Mouse (Mus musculus): Measurements from ENCODE around the gene Capn5.

Gene Capn5

GRCm38 (mm10) chr7:98176322-98177070 lies 1.6 kb downstream of the Capn5 start:
- in situ Hi-C loops (cut with MseI, MboI), result no loop called here

GRCm38 (mm10) chr7:98174883-98175755 lies 3.0 kb downstream of the Capn5 start:
- in situ Hi-C loops (cut with MseI, MboI), result no loop called here

GRCm38 (mm10) chr7:98173408-98173807 lies 4.7 kb downstream of the Capn5 start:
- in situ Hi-C loops (cut with MseI, MboI), result no loop called here

GRCm38 (mm10) chr7:98172661-98173060 lies 5.4 kb downstream of the Capn5 start:
- in situ Hi-C loops (cut with MseI, MboI), result no loop called here

- in situ Hi-C loops (cut with MseI, MboI), result no loop called here
These were observed 6.7 kb downstream of the Capn5 start for GRCm38 (mm10) chr7:98171141-98172073.

- in situ Hi-C loops (cut with MseI, MboI), result no loop called here
These were observed 13.0 kb downstream of the Capn5 start for GRCm38 (mm10) chr7:98164999-98165528.

- in situ Hi-C loops (cut with MseI, MboI), result no loop called here
These were observed 13.6 kb downstream of the Capn5 start for GRCm38 (mm10) chr7:98164382-98164998.

- in situ Hi-C loops (cut with MseI, MboI), result no loop called here
These were observed 14.4 kb downstream of the Capn5 start for GRCm38 (mm10) chr7:98163700-98164099.

GRCm38 (mm10) chr7:98162239-98162638 lies 15.8 kb downstream of the Capn5 start:
- in situ Hi-C loops (cut with MseI, MboI), result no loop called here

GRCm38 (mm10) chr7:98160041-98160740 lies 17.9 kb downstream of the Capn5 start:
- in situ Hi-C loops (cut with MseI, MboI), result no loop called here

GRCm38 (mm10) chr7:98158481-98158880 lies 19.6 kb downstream of the Capn5 start:
- in situ Hi-C loops (cut with MseI, MboI), result no loop called here

- in situ Hi-C loops (cut with MseI, MboI), result no loop called here
These were observed 20.3 kb downstream of the Capn5 start for GRCm38 (mm10) chr7:98157636-98158332.

GRCm38 (mm10) chr7:98156280-98156665 lies 21.8 kb downstream of the Capn5 start:
- in situ Hi-C loops (cut with MseI, MboI), result no loop called here

- in situ Hi-C loops (cut with MseI, MboI), result no loop called here
These were observed 22.4 kb downstream of the Capn5 start for GRCm38 (mm10) chr7:98155546-98156279.

- in situ Hi-C loops (cut with MseI, MboI), result loop anchor here in 1 of 2 experiments (5.0 kb wide), 1 partner anchor 38 kb away; no protein-coding TSS in a partner anchor
These were observed 24.2 kb downstream of the Capn5 start for GRCm38 (mm10) chr7:98153892-98154291.

- in situ Hi-C loops (cut with MseI, MboI), result loop anchor here in 1 of 2 experiments (5.0 kb wide), 1 partner anchor 39 kb away; no protein-coding TSS in a partner anchor
These were observed 24.7 kb downstream of the Capn5 start for GRCm38 (mm10) chr7:98153345-98153744.

GRCm38 (mm10) chr7:98152400-98152799 lies 25.7 kb downstream of the Capn5 start:
- in situ Hi-C loops (cut with MseI, MboI), result loop anchor here in 1 of 2 experiments (5.0 kb wide), 1 partner anchor 40 kb away; no protein-coding TSS in a partner anchor

- in situ Hi-C loops (cut with MseI, MboI), result loop anchor here in 1 of 2 experiments (5.0 kb wide), 1 partner anchor 42 kb away; no protein-coding TSS in a partner anchor
These were observed 27.5 kb downstream of the Capn5 start for GRCm38 (mm10) chr7:98150525-98150924.

All from mouse trophoblast stem cell (cell line).